Mouse (Mus musculus) right cerebral cortex, adult 2 months (tissue): ENCODE measurements around the gene Pip4k2a.

Experiments used
- DNase-seq, 2 experiments: peaks; one replicate each; pipeline ENCODE4 v3.0.0; 2021 to 2022; ENCODE audit warnings: low spot score in 2 of 2

The Pip4k2a gene

GRCm38 (mm10) chr2:18841051-18841450, 156.9 kb downstream of the Pip4k2a start:
- DNase-seq, result peak; percentile 52 to 56

DNA sequence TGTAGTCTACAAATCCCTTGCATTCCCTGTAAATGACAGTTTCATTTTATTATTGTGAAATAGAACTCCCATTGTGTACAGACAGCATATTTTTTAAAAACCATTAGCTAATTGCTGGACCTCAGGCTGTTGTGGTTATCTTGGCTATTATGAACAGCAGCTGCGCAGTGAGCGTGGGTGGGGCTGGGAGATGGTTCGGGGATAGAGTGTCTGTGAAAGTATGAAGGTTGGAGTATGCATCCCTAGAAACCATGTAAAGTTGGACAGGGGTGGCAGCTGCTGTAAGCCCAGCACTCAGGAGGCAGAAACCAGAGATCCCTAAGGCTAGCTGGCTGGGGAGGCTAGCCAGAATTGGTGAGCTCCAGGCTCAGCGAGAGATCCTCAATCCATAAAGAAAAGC, 158.4 kb downstream of the Pip4k2a start:
- DNase-seq, result no peak

DNA sequence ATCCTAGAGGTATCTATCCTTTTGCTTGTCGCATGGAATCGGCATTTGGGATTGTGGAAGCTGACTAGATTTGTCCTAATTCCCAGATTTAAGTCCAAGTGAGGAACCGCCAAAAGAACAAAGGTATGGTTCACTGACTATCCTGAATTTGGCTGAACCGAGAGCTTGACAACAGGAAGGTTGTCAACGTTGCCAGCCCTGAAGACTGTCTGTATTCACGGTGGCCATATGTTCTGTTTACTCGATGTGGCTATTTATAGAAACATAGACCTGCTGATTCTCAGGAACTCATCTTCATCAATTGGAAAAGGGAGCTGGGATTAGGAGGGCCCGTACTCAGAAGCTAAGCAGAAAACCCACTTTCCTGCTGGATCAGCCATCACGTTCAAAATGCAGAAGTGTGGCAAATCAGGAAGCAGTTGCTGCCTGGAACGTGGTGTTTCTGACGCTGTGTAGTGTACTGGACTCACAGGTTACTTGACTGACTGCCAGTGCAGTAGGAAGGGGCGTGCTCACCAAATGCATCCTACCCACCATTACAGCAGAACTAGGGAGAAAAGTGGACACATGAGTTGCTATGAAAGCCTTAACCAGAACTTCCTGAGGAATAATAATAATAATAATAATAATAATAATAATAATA, 162.5 kb downstream of the Pip4k2a start:
- no peak for DNase-seq

DNA sequence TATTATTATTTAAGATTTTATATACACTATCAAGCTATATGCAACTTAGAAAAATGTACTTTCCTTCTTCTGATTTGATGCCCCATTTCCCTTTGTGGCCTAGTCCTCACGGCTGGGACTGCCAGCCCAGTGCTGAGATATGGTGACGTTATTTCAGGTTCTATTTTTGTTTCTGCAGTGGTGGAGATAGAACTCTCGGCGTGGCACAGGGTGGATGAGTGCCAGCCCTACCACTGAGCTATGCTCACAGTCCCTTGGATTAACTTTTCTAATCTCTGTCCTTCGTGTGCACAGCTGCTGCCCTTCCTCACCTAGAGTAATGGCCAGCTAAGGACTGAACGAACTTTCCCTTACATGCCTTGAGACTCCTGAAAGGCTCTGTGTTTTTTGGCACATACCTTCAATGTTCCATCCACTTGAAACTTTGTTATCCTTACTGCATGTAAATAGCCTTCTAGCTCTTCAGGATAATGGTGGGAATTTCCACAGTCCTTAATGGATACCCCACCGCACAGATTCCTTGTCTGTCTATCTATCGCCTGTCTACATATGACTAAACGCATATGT, 164.8 kb downstream of the Pip4k2a start:
- DNase-seq, result no peak

DNA sequence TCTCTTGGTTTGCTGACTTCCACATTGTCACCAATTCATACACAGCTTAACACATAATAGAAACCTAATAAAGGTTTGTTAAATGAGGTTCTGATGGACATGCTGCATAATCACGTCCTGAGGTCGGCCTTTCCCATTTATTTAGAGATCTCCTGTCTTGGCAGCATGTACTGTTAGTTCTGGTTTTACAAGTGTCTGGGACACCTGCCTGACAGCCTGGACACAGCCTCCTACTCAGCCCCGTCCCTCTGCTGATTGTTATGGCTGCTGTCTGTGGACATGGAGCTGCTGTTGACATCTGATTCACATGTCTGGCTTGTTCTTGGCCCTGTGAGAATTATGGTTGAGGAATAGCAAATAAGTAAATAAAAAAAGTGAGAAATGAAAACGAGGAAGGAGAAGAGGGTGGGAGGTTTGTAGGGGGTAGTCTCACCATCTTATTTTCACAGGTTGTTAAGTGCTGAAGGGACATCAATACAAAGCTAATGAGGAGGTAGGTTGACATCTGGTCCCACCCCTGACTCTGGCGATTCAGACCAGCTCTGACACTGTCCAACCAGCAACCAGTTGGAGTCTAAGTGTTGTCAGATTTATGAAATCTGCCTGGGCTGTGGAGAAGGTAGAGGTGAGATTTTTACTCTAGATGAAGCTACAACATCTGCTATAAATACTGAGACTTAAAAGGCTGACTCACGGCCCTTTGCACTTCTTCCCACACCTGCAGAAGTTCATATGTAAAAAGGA, 166.7 kb downstream of the Pip4k2a start:
- DNase-seq, result no peak

DNA sequence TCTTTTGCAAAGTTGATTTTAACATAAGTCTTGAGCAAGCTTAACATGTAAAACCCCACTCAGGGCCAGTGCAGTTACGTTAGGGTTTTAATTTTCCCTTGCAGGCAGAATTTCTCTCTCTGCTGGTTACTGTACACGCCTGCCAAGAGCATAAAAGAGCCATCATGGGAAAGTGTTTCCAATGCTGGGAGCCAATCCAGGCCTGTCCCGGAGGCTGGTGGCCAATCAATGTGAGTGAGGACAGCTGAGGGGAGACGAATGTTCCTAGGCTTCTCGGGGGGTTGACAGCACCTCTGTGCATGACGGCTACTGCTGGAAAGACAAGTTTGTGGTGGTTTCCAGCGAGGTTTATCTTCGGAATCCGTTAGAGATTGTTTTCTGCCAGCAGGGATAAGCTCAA, 175.2 kb downstream of the Pip4k2a start:
- DNase-seq, result no peak

- no peak for DNase-seq
Observed at GRCm38 (mm10) chr2:18821451-18822379, 176.2 kb downstream of the Pip4k2a start.

DNA sequence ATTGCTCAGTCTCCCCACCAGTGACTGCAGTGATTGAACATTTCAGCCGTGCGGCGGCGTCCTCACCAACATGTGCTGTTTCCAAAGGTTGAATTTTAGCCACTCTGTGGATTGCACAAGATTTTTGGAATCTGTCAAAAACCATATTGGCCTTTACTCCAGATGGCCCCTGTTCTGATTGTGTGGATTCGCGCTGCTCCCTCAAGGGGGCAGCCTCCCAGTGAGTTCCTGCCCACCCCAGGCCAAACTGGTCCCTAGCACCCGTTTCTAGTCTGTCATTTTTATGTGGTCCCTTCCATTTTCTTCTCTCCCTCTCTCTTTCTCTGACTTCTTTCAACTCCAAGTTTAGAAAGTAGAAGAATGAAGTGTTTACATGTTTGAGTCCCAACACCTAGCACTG, 178.4 kb downstream of the Pip4k2a start:
- DNase-seq, result no peak

DNA sequence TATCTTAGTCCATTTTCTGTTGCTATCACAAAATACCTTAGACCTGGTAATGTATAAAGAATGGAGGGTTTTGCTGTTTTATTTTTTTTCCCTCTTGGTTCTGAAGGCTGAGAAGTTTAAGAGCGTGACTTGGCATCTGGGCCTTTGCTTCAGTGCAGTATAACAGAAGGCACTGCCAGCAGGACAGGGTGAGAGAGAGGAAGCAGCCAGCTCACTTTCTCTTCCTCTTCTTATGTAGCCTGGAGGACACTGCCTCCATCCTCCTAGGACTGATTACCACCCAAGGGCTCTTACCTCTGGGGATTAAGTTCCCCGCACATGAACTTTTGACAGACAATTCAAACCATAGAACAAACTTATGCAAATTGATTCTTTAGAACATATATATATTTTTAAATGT, 181.9 kb downstream of the Pip4k2a start:
- no peak for DNase-seq

GRCm38 (mm10) chr2:18815336-18815965, 182.5 kb downstream of the Pip4k2a start:
- DNase-seq, result no peak

DNA sequence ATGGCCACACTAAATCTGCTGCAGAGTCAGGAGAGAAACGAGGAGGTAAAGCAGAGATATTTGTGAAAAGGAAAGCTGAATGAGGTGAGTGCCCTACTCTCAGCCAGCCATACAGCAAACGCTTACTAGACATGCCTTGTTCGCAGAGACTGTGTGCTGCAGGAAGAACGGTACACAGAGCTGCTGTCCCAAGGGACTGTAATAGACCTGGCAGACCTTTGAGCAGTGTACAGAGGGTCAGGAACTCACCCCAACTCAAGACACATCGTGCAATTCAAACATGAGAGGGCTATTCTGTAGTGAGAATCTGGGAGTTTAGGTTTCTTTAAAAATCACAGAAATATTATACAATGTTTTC, 183.5 kb downstream of the Pip4k2a start:
- DNase-seq, result no peak

DNA sequence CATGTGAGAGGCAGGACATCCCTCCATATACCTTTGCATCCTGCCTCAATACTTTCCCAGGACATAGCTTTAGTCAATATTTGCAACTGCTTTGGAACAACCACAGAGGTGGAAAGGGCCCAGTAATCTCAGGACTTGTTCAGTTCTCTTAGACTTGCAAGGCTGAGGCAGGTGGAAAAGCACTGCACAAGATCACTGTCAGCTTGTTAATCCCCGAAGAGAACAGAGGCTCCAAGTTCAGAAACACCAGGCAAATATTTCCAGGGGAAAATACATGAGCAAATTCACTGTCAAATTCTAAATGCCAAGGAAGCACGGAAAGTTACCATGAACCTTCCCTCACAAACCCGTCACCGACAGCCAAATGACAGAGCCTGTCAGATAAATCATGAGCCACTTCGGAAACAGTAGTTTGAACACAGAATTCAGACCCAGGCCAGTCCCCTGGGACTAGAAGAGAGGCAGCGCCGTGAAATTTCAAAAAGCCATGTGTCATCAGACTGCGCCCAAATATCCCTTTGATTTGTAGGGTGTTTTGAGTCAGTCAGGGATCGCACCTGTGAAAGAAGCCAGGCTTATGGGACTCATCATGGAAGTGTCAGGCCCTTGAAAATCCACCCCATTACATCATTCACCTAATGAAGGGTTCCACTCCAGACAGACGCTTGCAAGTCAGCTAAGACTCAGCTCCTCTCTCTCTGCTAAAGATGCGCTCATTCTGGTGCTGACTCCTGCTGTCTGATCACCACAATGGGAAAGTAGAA, 184.1 kb downstream of the Pip4k2a start:
- no peak for DNase-seq

DNA sequence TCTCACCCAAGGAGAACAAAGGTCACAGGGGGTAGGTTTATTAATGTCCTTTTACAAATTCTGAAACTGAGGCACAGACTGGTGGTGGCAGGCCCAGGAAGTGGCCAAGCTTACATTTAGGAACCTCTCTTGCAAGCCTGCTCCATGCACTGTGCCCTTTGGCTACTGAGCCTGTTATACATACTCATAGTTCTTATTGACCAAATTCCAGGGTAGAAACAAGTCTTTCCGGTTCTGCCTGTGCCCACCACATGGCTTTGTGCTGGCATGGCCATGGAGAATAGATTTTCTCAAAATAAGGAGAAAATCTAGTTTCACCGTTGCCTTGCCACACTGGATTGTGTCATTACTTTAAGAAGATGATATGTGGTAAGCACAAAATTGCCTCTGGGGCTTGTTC, 190.0 kb downstream of the Pip4k2a start:
- DNase-seq, result no peak

GRCm38 (mm10) chr2:18801281-18801862, 196.6 kb downstream of the Pip4k2a start:
- no peak for DNase-seq

- DNase-seq, result peak in 1 of 2 experiments; percentile 14
Observed at GRCm38 (mm10) chr2:18800646-18801251, 197.2 kb downstream of the Pip4k2a start.

GRCm38 (mm10) chr2:18799966-18800645, 197.8 kb downstream of the Pip4k2a start:
- peak; percentile 76 to 88 for DNase-seq

DNA sequence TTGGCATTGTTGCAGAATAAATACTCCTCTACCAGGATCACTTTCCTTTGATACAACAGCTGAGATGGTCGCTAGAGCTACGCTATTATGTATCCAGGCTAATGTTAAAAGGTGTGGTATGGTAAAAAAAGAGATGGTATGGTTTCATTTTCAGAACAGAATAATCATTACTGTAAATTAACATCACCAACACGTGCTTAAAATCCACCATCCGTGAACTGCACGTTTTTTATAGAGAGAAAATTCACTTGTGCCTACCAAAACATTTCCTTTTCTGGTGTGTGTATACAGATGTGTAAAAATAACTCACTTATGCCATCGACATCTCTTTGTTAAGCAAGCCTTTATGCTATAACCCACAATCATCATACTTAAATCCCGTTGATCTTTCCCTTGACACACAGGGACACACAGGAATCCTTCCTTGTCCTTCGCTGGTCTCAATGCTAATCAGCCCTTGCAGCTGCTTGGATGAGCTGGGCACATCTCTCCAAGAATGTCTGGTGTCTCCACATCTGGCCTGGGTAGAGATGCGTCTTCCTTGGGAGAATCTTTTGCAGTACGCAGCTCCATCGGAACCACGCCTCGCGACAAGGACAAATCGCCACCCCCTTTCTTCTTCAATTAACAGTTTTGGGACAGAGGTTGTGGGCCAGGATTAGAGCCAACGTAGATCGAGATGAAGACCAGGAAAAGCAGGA, 198.5 kb downstream of the Pip4k2a start:
- no peak for DNase-seq

- no peak for DNase-seq
Observed at GRCm38 (mm10) chr2:18797776-18798175, 200.2 kb downstream of the Pip4k2a start.

GRCm38 (mm10) chr2:18794261-18794660, 203.7 kb downstream of the Pip4k2a start:
- no peak for DNase-seq
